Mouse (Mus musculus) CH12.LX (cell line): ENCODE results near the gene Mvp.

Source experiments
- CHD1 ChIP-seq: IDR thresholded peaks from 2 replicates; pipeline ENCODE4 v1.6.1; 2012; ENCODE audit warnings: low read depth, low read length, improper control_type of control experiment, inconsistent platforms
- EP300 ChIP-seq: IDR thresholded peaks from 2 replicates; pipeline ENCODE4 v1.6.1; 2011; ENCODE audit warnings: low read length, improper control_type of control experiment
- GABPA ChIP-seq: IDR thresholded peaks from 2 replicates; pipeline ENCODE4 v1.6.1; 2012; ENCODE audit warnings: low read depth, low read length, improper control_type of control experiment, inconsistent platforms; ENCODE audit not compliant: insufficient replicate concordance
- JUND ChIP-seq: conservative IDR thresholded peaks from 2 replicates; pipeline ENCODE4 v1.6.1; 2011; ENCODE audit warnings: low read depth, low read length, improper control_type of control experiment
- POLR2A ChIP-seq: IDR thresholded peaks from 2 replicates; pipeline ENCODE4 v1.6.1; 2011; ENCODE audit warnings: low read depth, mild to moderate bottlenecking, improper control_type of control experiment, low read length
- TBP ChIP-seq: conservative IDR thresholded peaks from 2 replicates; pipeline ENCODE4 v1.6.1; 2011; ENCODE audit warnings: low read depth, low read length, improper control_type of control experiment
- UBTF ChIP-seq: IDR thresholded peaks from 2 replicates; pipeline ENCODE4 v1.6.1; 2012; ENCODE audit warnings: low read depth, mild to moderate bottlenecking, inconsistent platforms, low read length, improper control_type of control experiment, moderate library complexity

- TF ChIP-seq GABPA (no peak), UBTF (no peak), EP300 (no peak), TBP (peak; percentile 85), POLR2A (peak; percentile 89), JUND (no peak), CHD1 (peak; percentile 66; the same call in 1 of the 2 replicates)
These were observed 27.6 kb upstream of the Mvp start, which contains the start of gene Kif22 for GRCm38 (mm10) chr7:127041851-127042672.
